ENCODE assay signal across 32 mouse cellular contexts in the genomic region with DNA sequence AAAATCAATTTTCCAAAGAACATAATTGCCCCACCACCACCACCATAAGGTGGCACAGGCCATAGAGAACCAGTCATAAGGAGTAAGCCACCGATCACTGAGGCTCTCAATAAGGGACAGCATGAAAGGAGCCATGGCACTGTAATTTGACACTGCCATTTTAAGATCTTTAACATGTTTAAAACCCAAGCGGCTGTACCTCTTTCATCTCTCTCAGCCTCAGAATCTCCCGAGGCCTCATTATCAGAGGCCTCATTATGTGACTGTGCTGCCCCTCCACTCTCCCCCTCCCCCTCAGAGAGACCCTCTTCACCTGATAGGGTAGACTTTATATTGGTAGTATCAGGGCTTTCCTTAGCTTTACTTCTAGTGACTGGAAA. TPM values are rescaled to one million over a fixed set of nuclear protein-coding genes. Genes with fewer than 3 reads are reported as not detected.
DNase-seq lines count a peak whose midpoint lies in the region; ATAC-seq and TF ChIP-seq lines count a peak whose summit lies in the region.
"Had no signal": no experiment of that assay in that cellular context is flagged by ENCODE, and none has a peak within 500 bp of the region (broad histone marks: within the 10 kb centered on the region; RNA-seq: fewer than 3 reads in every experiment).

No protein-coding gene starts in this region.

- no peak for TF ChIP-seq RAD21 in CH12.LX (IDR thresholded peaks at IDR 0.05; ENCODE audit: low read depth, low read length)

- no peaks in the 10 kb centered on the region for H3K9me3 ChIP-seq in hindbrain, embryonic 11.5 days (ENCODE audit: control insufficient read depth, low read length)
- H3K9me3 ChIP-seq in hindbrain, embryonic 13.5 days = no peaks in the 10 kb centered on the region
- peaks cover 3% of the 10 kb centered on the region for H3K9me3 ChIP-seq in CH12.LX (replicated peaks; ENCODE audit: low read length)
- H3K9me3 ChIP-seq in embryonic facial prominence, embryonic 14.5 days (ENCODE audit: control insufficient read depth, low read length) = 0 out of 2 replicates have a peak, but pooled peaks cover 3% of the 10 kb centered on the region
- no peaks in the 10 kb centered on the region for H3K9me3 ChIP-seq in forebrain, embryonic 15.5 days
- H3K9me3 ChIP-seq: embryonic facial prominence, embryonic 13.5 days; hindbrain, embryonic 15.5 days; kidney, embryonic 15.5 days had no signal

- H3K4me2 ChIP-seq in hindbrain, embryonic 11.5 days (replicated peaks; ENCODE audit: low read depth, low read length) = no peak overlapping the region
- H3K4me2 ChIP-seq in hindbrain, embryonic 13.5 days = no peak overlapping the region
- H3K4me2 ChIP-seq in CH12.LX (ENCODE audit: insufficient read depth, low read depth, poor library complexity, severe bottlenecking) = peak overlapping the region; percentile 69
- H3K4me2 ChIP-seq in embryonic facial prominence, embryonic 14.5 days (ENCODE audit: low read depth, low read length) = no peak overlapping the region
- H3K4me2 ChIP-seq in forebrain, embryonic 15.5 days (replicated peaks) = peak overlapping the region; percentile 31; the same call in 1 of the 2 replicates
- H3K4me2 ChIP-seq: embryonic facial prominence, embryonic 13.5 days; heart, embryonic 12.5 days; hindbrain, embryonic 15.5 days; kidney, embryonic 15.5 days; liver, embryonic 13.5 days had no signal

- in situ Hi-C loops in CH12.LX (cut with MboI; ENCODE audit: low pct_ligation_motif_present, low pct_unique_long_range_greater_than_20kb, low sequenced_read_pairs) = no loop called here

- no peaks in the 10 kb centered on the region for H3K79me2 ChIP-seq in CH12.LX (replicated peaks; ENCODE audit: control insufficient read depth, extremely low read depth, insufficient read depth, poor library complexity, severe bottlenecking)

- no peaks in the 10 kb centered on the region for H3K36me3 ChIP-seq in hindbrain, embryonic 11.5 days (ENCODE audit: control insufficient read depth, insufficient read depth, low read length)
- no peaks in the 10 kb centered on the region for H3K36me3 ChIP-seq in hindbrain, embryonic 13.5 days
- no peaks in the 10 kb centered on the region for H3K36me3 ChIP-seq in CH12.LX (replicated peaks in 1 of 2; ENCODE audit: control insufficient read depth in 1 of 2, insufficient read depth in 1 of 2, low read length in 1 of 2)
- no peaks in the 10 kb centered on the region for H3K36me3 ChIP-seq in embryonic facial prominence, embryonic 14.5 days (ENCODE audit: control insufficient read depth, insufficient read depth, low read length)
- no peaks in the 10 kb centered on the region for H3K36me3 ChIP-seq in forebrain, embryonic 15.5 days
- H3K36me3 ChIP-seq: embryonic facial prominence, embryonic 13.5 days; G1E; heart, embryonic 12.5 days; hindbrain, embryonic 15.5 days; kidney, embryonic 15.5 days; liver, embryonic 13.5 days had no signal

- no peaks in the 10 kb centered on the region for H3K4me1 ChIP-seq in hindbrain, embryonic 11.5 days (replicated peaks; ENCODE audit: control insufficient read depth, insufficient read depth, low read length)
- H3K4me1 ChIP-seq in hindbrain, embryonic 13.5 days (replicated peaks) = peaks cover 7% of the 10 kb centered on the region; the same call in 1 of the 2 replicates
- H3K4me1 ChIP-seq in CH12.LX (ENCODE audit: control insufficient read depth in 1 of 2, insufficient read depth in 2 of 2) = peaks cover 3 to 26% of the 10 kb centered on the region in 2 experiments
- H3K4me1 ChIP-seq in embryonic facial prominence, embryonic 14.5 days (ENCODE audit: control insufficient read depth, insufficient read depth, low read length) = no peaks in the 10 kb centered on the region
- H3K4me1 ChIP-seq in forebrain, embryonic 15.5 days = peaks cover 14% of the 10 kb centered on the region; the same call in 1 of the 2 replicates
- H3K4me1 ChIP-seq: heart, embryonic 12.5 days; hindbrain, embryonic 15.5 days; kidney, embryonic 15.5 days; liver, embryonic 13.5 days had no signal

- TF ChIP-seq POLR2A in CH12.LX (IDR thresholded peaks at IDR 0.05; ENCODE audit: low read depth, low read length) = no peak

- dilution Hi-C loops in CH12.LX (cut with MboI; ENCODE audit: extremely low pct_ligation_motif_present, extremely low pct_unique_long_range_greater_than_20kb, low sequenced_read_pairs) = no loop called here

- 0 out of 2 replicates have a peak, but pooled peaks have one; percentile 51 for ATAC-seq in hindbrain, embryonic 11.5 days (ENCODE audit: low FRiP score)
- ATAC-seq in hindbrain, embryonic 13.5 days (ENCODE audit: low FRiP score) = no peak
- ATAC-seq in embryonic facial prominence, embryonic 14.5 days (ENCODE audit: low read depth) = no peak
- ATAC-seq in forebrain, embryonic 15.5 days (replicated peaks) = peak; percentile 65
- ATAC-seq: activated CD4-positive, CD25-positive, alpha-beta regulatory T cell, adult 4 months; CD4-positive, CD25-positive, alpha-beta regulatory T cell, adult 4 months; intestine, embryonic 16.5 days had no signal

- H3K9ac ChIP-seq in hindbrain, embryonic 11.5 days (ENCODE audit: low read depth, low read length) = no peak overlapping the region
- H3K9ac ChIP-seq in hindbrain, embryonic 13.5 days = no peak overlapping the region
- 0 out of 2 replicates have a peak overlapping the region, but pooled peaks have one; percentile 7 for H3K9ac ChIP-seq in CH12.LX (ENCODE audit: insufficient read depth, low read depth)
- H3K9ac ChIP-seq in embryonic facial prominence, embryonic 14.5 days (ENCODE audit: low read depth, low read length) = no peak overlapping the region
- no peak overlapping the region for H3K9ac ChIP-seq in forebrain, embryonic 15.5 days (replicated peaks)
- H3K9ac ChIP-seq: embryonic facial prominence, embryonic 13.5 days; heart, embryonic 12.5 days; hindbrain, embryonic 15.5 days; kidney, embryonic 15.5 days; liver, embryonic 13.5 days had no signal

- TF ChIP-seq CTCF in CH12.LX (conservative IDR thresholded peaks at IDR 0.05 in 1 of 2, IDR thresholded peaks at IDR 0.05 in 1 of 2; ENCODE audit: low read depth in 2 of 2, low read length in 2 of 2) = no peak

- 22% methylated on average over 3 of the region's 3 CpGs for WGBS in hindbrain, embryonic 11.5 days
- 28% methylated on average over 3 of the region's 3 CpGs for WGBS in hindbrain, embryonic 13.5 days
- WGBS in embryonic facial prominence, embryonic 14.5 days = 17% methylated on average over 3 of the region's 3 CpGs
- 2% methylated on average over 3 of the region's 3 CpGs for WGBS in forebrain, embryonic 15.5 days

- no peak overlapping the region for H3K4me3 ChIP-seq in hindbrain, embryonic 11.5 days (ENCODE audit: low read depth, low read length)
- no peak overlapping the region for H3K4me3 ChIP-seq in hindbrain, embryonic 13.5 days
- no peak overlapping the region for H3K4me3 ChIP-seq in CH12.LX (replicated peaks in 1 of 3; ENCODE audit: low read depth in 2 of 3, low read length in 2 of 3, poor library complexity in 1 of 3)
- H3K4me3 ChIP-seq in embryonic facial prominence, embryonic 14.5 days (ENCODE audit: low read depth, low read length) = no peak overlapping the region
- H3K4me3 ChIP-seq in forebrain, embryonic 15.5 days = no peak overlapping the region
- H3K4me3 ChIP-seq: embryonic facial prominence, embryonic 13.5 days; heart, embryonic 12.5 days; hindbrain, embryonic 15.5 days; kidney, embryonic 15.5 days; liver, embryonic 13.5 days had no signal

- DNase-seq in hindbrain, embryonic 11.5 days (ENCODE audit: low spot score) = no peak
- DNase-seq in CH12.LX (ENCODE audit: extremely low read depth) = no peak
- DNase-seq in embryonic facial prominence, embryonic 14.5 days (ENCODE audit: low spot score) = peak; percentile 36
- DNase-seq in adrenal gland, adult (ENCODE audit: inconsistent age in 2 of 2, low spot score in 1 of 2) = no peak
- DNase-seq in gastrocnemius, postnatal 4 days (ENCODE audit: low spot score in 2 of 2) = no peak
- no peak for DNase-seq in adrenal gland, postnatal 25 days
- DNase-seq: adrenal gland, postnatal 14 days; cerebellum, adult 18-20 months; cerebellum, postnatal 25 days; heart, postnatal 14 days; layer of hippocampus, postnatal 36 days; liver, embryonic 13.5 days; right cerebral cortex, adult 18-20 months; thymus, postnatal 14 days had no signal

- no peaks in the 10 kb centered on the region for H3K27me3 ChIP-seq in hindbrain, embryonic 11.5 days (ENCODE audit: control insufficient read depth, insufficient read depth, low read length)
- H3K27me3 ChIP-seq in hindbrain, embryonic 13.5 days = no peaks in the 10 kb centered on the region
- H3K27me3 ChIP-seq in CH12.LX (replicated peaks) = no peaks in the 10 kb centered on the region
- no peaks in the 10 kb centered on the region for H3K27me3 ChIP-seq in embryonic facial prominence, embryonic 14.5 days (replicated peaks; ENCODE audit: control insufficient read depth, insufficient read depth, low read length)
- no peaks in the 10 kb centered on the region for H3K27me3 ChIP-seq in forebrain, embryonic 15.5 days
- H3K27me3 ChIP-seq: embryonic facial prominence, embryonic 13.5 days; heart, embryonic 12.5 days; hindbrain, embryonic 15.5 days; kidney, embryonic 15.5 days; liver, embryonic 13.5 days had no signal

- no peak overlapping the region for H3K27ac ChIP-seq in hindbrain, embryonic 11.5 days (ENCODE audit: low read depth, low read length)
- H3K27ac ChIP-seq in hindbrain, embryonic 13.5 days = no peak overlapping the region
- no peak overlapping the region for H3K27ac ChIP-seq in CH12.LX (ENCODE audit: insufficient read depth, low read depth)
- no peak overlapping the region for H3K27ac ChIP-seq in embryonic facial prominence, embryonic 14.5 days (replicated peaks; ENCODE audit: low read depth, low read length)
- H3K27ac ChIP-seq in forebrain, embryonic 15.5 days (replicated peaks) = no peak overlapping the region
- H3K27ac ChIP-seq: embryonic facial prominence, embryonic 13.5 days; hindbrain, embryonic 15.5 days; kidney, embryonic 15.5 days; liver, embryonic 13.5 days had no signal

- TF ChIP-seq EP300 in CH12.LX (IDR thresholded peaks at IDR 0.05; ENCODE audit: low read length) = no peak

RNA-seq across cellular contexts. Expression of a gene that starts 16.1 kb away (rescaled TPM):
- polyA plus RNA-seq in hindbrain, embryonic 11.5 days (2014; fragmentation: Nextera tagmentation; extraction: Ambion mirVana) = 0.40 TPM in 1 of 2 replicates, not detected in the other
- not detected in 2 replicates for polyA plus RNA-seq in hindbrain, embryonic 13.5 days (2015; fragmentation: Nextera tagmentation; extraction: Ambion mirVana)
- not detected in 2 replicates for total RNA-seq in CH12.LX (2012; rRNA removed)
- total RNA-seq in CH12.LX (2014; rRNA removed) = not detected in 2 replicates
- not detected in 2 replicates for polyA plus RNA-seq in CH12.LX (2012; ENCODE audit: insufficient read length, low read depth)
- polyA plus RNA-seq in embryonic facial prominence, embryonic 14.5 days (2014; fragmentation: Nextera tagmentation; extraction: Ambion mirVana) = 0.35 and 1.7 TPM in 2 replicates
- polyA plus RNA-seq in forebrain, embryonic 15.5 days (2015; fragmentation: Nextera tagmentation; extraction: Ambion mirVana) = not detected in 2 replicates
- under 1 TPM in 1 of 2 experiments, not detected in 1; 0.31 TPM for total RNA-seq in gastrocnemius, postnatal 4 days (2021)
- not detected in 2 replicates for total RNA-seq in adrenal gland, postnatal 25 days (2021)
- total RNA-seq: left cerebral cortex, postnatal 25 days; monocyte, adult 5-6 weeks had no signal
- polyA plus RNA-seq: activated CD4-positive, CD25-positive, alpha-beta regulatory T cell, adult 4 months; CD4-positive, CD25-positive, alpha-beta regulatory T cell, adult 4 months; G1E; hindbrain, embryonic 15.5 days had no signal

RNA-seq across cellular contexts. Expression of a gene that starts 35.3 kb away (rescaled TPM):
- not detected in 2 replicates for polyA plus RNA-seq in hindbrain, embryonic 11.5 days (2014; fragmentation: Nextera tagmentation; extraction: Ambion mirVana)
- not detected in 2 replicates for polyA plus RNA-seq in hindbrain, embryonic 13.5 days (2015; fragmentation: Nextera tagmentation; extraction: Ambion mirVana)
- total RNA-seq in CH12.LX (2012; rRNA removed) = not detected in 2 replicates
- total RNA-seq in CH12.LX (2014; rRNA removed) = not detected in 2 replicates
- polyA plus RNA-seq in CH12.LX (2012; ENCODE audit: insufficient read length, low read depth) = not detected in 2 replicates
- polyA plus RNA-seq in embryonic facial prominence, embryonic 14.5 days (2014; fragmentation: Nextera tagmentation; extraction: Ambion mirVana) = 0.31 TPM in 1 of 2 replicates, not detected in the other
- polyA plus RNA-seq in forebrain, embryonic 15.5 days (2015; fragmentation: Nextera tagmentation; extraction: Ambion mirVana) = not detected in 2 replicates
- total RNA-seq in gastrocnemius, postnatal 4 days (2021) = not detected
- not detected in 2 replicates for total RNA-seq in adrenal gland, postnatal 25 days (2021)
- total RNA-seq: adrenal gland, postnatal 14 days; heart, postnatal 14 days; layer of hippocampus, postnatal 36 days; left cerebral cortex, postnatal 25 days; monocyte, adult 5-6 weeks had no signal
- polyA plus RNA-seq: activated CD4-positive, CD25-positive, alpha-beta regulatory T cell, adult 4 months; CD4-positive, CD25-positive, alpha-beta regulatory T cell, adult 4 months; embryonic facial prominence, embryonic 13.5 days; G1E; gonadal fat pad, adult 2 months; heart, embryonic 12.5 days; hindbrain, embryonic 15.5 days; intestine, embryonic 16.5 days; kidney, embryonic 15.5 days; large intestine, adult 2 months; liver, embryonic 13.5 days; lung, embryonic 16.5 days; neural tube, embryonic 11.5 days; small intestine, adult 2 months; testis, adult 2 months had no signal

RNA-seq across cellular contexts. Expression of a gene that starts 43.0 kb away (rescaled TPM):
- polyA plus RNA-seq in hindbrain, embryonic 11.5 days (2014; fragmentation: Nextera tagmentation; extraction: Ambion mirVana) = 0.14 and 0.47 TPM in 2 replicates
- polyA plus RNA-seq in hindbrain, embryonic 13.5 days (2015; fragmentation: Nextera tagmentation; extraction: Ambion mirVana) = 0.97 and 1.4 TPM in 2 replicates
- total RNA-seq in CH12.LX (2012; rRNA removed) (0.88 and 1.4 TPM in 2 replicates), CH12.LX (2014; rRNA removed) (12.9 and 13.9 TPM in 2 replicates)
- 9.3 and 11.7 TPM in 2 replicates for polyA plus RNA-seq in CH12.LX (2012; ENCODE audit: insufficient read length, low read depth)
- polyA plus RNA-seq in embryonic facial prominence, embryonic 14.5 days (2014; fragmentation: Nextera tagmentation; extraction: Ambion mirVana) = 4.1 and 4.5 TPM in 2 replicates
- 0.64 TPM in 1 of 2 replicates, not detected in the other for polyA plus RNA-seq in forebrain, embryonic 15.5 days (2015; fragmentation: Nextera tagmentation; extraction: Ambion mirVana)
- total RNA-seq in gastrocnemius, postnatal 4 days (2021) = under 1 TPM; 0.20 to 0.91 TPM
- total RNA-seq in adrenal gland, postnatal 25 days (2021) = 2.6 TPM in 2 replicates
- total RNA-seq: left cerebral cortex, postnatal 25 days had no signal
- polyA plus RNA-seq: G1E had no signal

RNA-seq across cellular contexts. Expression of a gene that starts 59.2 kb away (rescaled TPM):
- polyA plus RNA-seq in hindbrain, embryonic 11.5 days (2014; fragmentation: Nextera tagmentation; extraction: Ambion mirVana) = not detected in 2 replicates
- polyA plus RNA-seq in hindbrain, embryonic 13.5 days (2015; fragmentation: Nextera tagmentation; extraction: Ambion mirVana) = not detected in 2 replicates
- total RNA-seq in CH12.LX (2012; rRNA removed) (not detected in 2 replicates), CH12.LX (2014; rRNA removed) (not detected in 2 replicates)
- polyA plus RNA-seq in CH12.LX (2012; ENCODE audit: insufficient read length, low read depth) = not detected in 2 replicates
- polyA plus RNA-seq in embryonic facial prominence, embryonic 14.5 days (2014; fragmentation: Nextera tagmentation; extraction: Ambion mirVana) = not detected in 2 replicates
- polyA plus RNA-seq in forebrain, embryonic 15.5 days (2015; fragmentation: Nextera tagmentation; extraction: Ambion mirVana) = not detected in 2 replicates
- 1 to 10 TPM in 1 of 2 experiments, under 1 TPM in 1; 0.42 to 1.6 TPM for total RNA-seq in gastrocnemius, postnatal 4 days (2021)
- 1.2 and 103 TPM in 2 replicates for total RNA-seq in adrenal gland, postnatal 25 days (2021)
- total RNA-seq: G1E; heart, postnatal 14 days; layer of hippocampus, postnatal 36 days; left cerebral cortex, postnatal 25 days; monocyte, adult 5-6 weeks had no signal
- polyA plus RNA-seq: activated CD4-positive, CD25-positive, alpha-beta regulatory T cell, adult 4 months; CD4-positive, CD25-positive, alpha-beta regulatory T cell, adult 4 months; embryonic facial prominence, embryonic 13.5 days; G1E; heart, embryonic 12.5 days; hindbrain, embryonic 15.5 days; intestine, embryonic 16.5 days; kidney, embryonic 15.5 days; large intestine, adult 2 months; liver, embryonic 13.5 days; lung, embryonic 16.5 days; neural tube, embryonic 11.5 days; small intestine, adult 2 months had no signal

RNA-seq across cellular contexts. Expression of a gene that starts 59.2 kb away (rescaled TPM):
- polyA plus RNA-seq in hindbrain, embryonic 11.5 days (2014; fragmentation: Nextera tagmentation; extraction: Ambion mirVana) = not detected in 2 replicates
- polyA plus RNA-seq in hindbrain, embryonic 13.5 days (2015; fragmentation: Nextera tagmentation; extraction: Ambion mirVana) = not detected in 2 replicates
- total RNA-seq in CH12.LX (2012; rRNA removed) (not detected in 2 replicates), CH12.LX (2014; rRNA removed) (not detected in 2 replicates)
- not detected in 2 replicates for polyA plus RNA-seq in CH12.LX (2012; ENCODE audit: insufficient read length, low read depth)
- polyA plus RNA-seq in embryonic facial prominence, embryonic 14.5 days (2014; fragmentation: Nextera tagmentation; extraction: Ambion mirVana) = not detected in 2 replicates
- polyA plus RNA-seq in forebrain, embryonic 15.5 days (2015; fragmentation: Nextera tagmentation; extraction: Ambion mirVana) = not detected in 2 replicates
- total RNA-seq in gastrocnemius, postnatal 4 days (2021) = under 1 TPM; 0.17 to 0.93 TPM
- 0.64 and 8.5 TPM in 2 replicates for total RNA-seq in adrenal gland, postnatal 25 days (2021)
- total RNA-seq: G1E; heart, postnatal 14 days; monocyte, adult 5-6 weeks had no signal
- polyA plus RNA-seq: activated CD4-positive, CD25-positive, alpha-beta regulatory T cell, adult 4 months; CD4-positive, CD25-positive, alpha-beta regulatory T cell, adult 4 months; embryonic facial prominence, embryonic 13.5 days; G1E; heart, embryonic 12.5 days; hindbrain, embryonic 15.5 days; intestine, embryonic 16.5 days; kidney, embryonic 15.5 days; liver, embryonic 13.5 days; lung, embryonic 16.5 days; neural tube, embryonic 11.5 days; small intestine, adult 2 months; testis, adult 2 months had no signal

Comparison
In these comparisons a context has a peak if more than half of its experiments do, and no peak if none do; other contexts are left out.
1. ATAC-seq: peak in hindbrain, embryonic 11.5 days (single experiment) and forebrain, embryonic 15.5 days (single experiment); none in hindbrain, embryonic 13.5 days (single experiment) and embryonic facial prominence, embryonic 14.5 days (single experiment).
2. H3K4me2 ChIP-seq: peak in CH12.LX (single experiment) and forebrain, embryonic 15.5 days (single experiment); none in hindbrain, embryonic 11.5 days (single experiment), hindbrain, embryonic 13.5 days (single experiment) and embryonic facial prominence, embryonic 14.5 days (single experiment).